Mouse (Mus musculus) heart, adult 2 months (tissue): ENCODE results near the gene Sema3g.

ENCODE experiments used
- CTCF ChIP-seq: fragments of 200-600 bp; IDR thresholded peaks from 2 replicates; pipeline ENCODE4 v1.8.1; 2022; ENCODE audit warnings: antibody characterized with exemption, mild to moderate bottlenecking, moderate library complexity
- EP300 ChIP-seq: fragments of 200-500 bp; IDR thresholded peaks from 2 replicates; pipeline ENCODE4 v1.6.1; 2011; ENCODE audit warnings: low read depth, low read length, control low read depth; ENCODE audit not compliant: insufficient read depth
- POLR2A ChIP-seq: fragments of 200-500 bp; IDR thresholded peaks from 2 replicates; pipeline ENCODE4 v1.6.1; 2011; ENCODE audit warnings: mild to moderate bottlenecking, low read depth, low read length, control low read depth; ENCODE audit not compliant: insufficient read depth

GRCm38 (mm10) chr14:31211854-31212253 lies 5.8 kb upstream of the Sema3g start:
- TF ChIP-seq CTCF (no peak), POLR2A (peak; percentile 16), EP300 (no peak)
